Mouse (Mus musculus) kidney, adult 2 months (tissue): ENCODE data around the gene Stard7. TPM values are rescaled to one million over a fixed set of nuclear protein-coding genes. Genes with fewer than 3 reads are reported as not detected.

Source experiments
- DNase-seq: peaks from one replicate; pipeline ENCODE4 v3.0.0; 2021
- H3K27ac ChIP-seq: fragments of 200-500 bp; 2 replicates; pipeline ENCODE4 v1.5.1; 2012; ENCODE audit warnings: low read depth, low read length, control low read depth, inconsistent platforms; ENCODE audit not compliant: insufficient read depth
- H3K27me3 ChIP-seq: fragments of 200-500 bp; replicated peaks from 2 replicates; pipeline ENCODE4 v1.6.1; 2012; ENCODE audit warnings: mild to moderate bottlenecking, moderate library complexity, low read length, inconsistent platforms; ENCODE audit not compliant: control insufficient read depth, insufficient read depth
- H3K36me3 ChIP-seq: fragments of 200-500 bp; 2 replicates; pipeline ENCODE4 v1.6.1; 2012; ENCODE audit warnings: mild to moderate bottlenecking, moderate library complexity, low read length, inconsistent platforms; ENCODE audit not compliant: control insufficient read depth, insufficient read depth
- H3K4me1 ChIP-seq: fragments of 200-500 bp; 2 replicates; pipeline ENCODE4 v1.6.1; 2011; ENCODE audit warnings: low read length; ENCODE audit not compliant: control insufficient read depth, insufficient read depth
- H3K4me3 ChIP-seq: fragments of 200-500 bp; 2 replicates; pipeline ENCODE4 v1.5.1; 2011; ENCODE audit warnings: mild to moderate bottlenecking, low read depth, low read length, control low read depth; ENCODE audit not compliant: insufficient read depth
- CTCF ChIP-seq: fragments of 200-500 bp; conservative IDR thresholded peaks from 2 replicates; pipeline ENCODE4 v1.5.1; 2011; ENCODE audit warnings: low read depth, mild to moderate bottlenecking, control low read depth, low read length, moderate library complexity, mixed read lengths; ENCODE audit not compliant: insufficient read depth, insufficient read length
- POLR2A ChIP-seq: fragments of 200-500 bp; IDR thresholded peaks from one replicate; pipeline ENCODE4 v1.6.1; 2011; ENCODE audit warnings: low read depth, low read length, control low read depth
- WGBS: fragments of 180-500 bp; shearing (Covaris S2); methylation state at CpG from one replicate; pipeline ENCODE4 v1.1.7; 2018; 5-methylcytosine and 5-hydroxymethylcytosine counted together
- polyA plus RNA-seq: library from polyadenylated mRNA; depleted of rRNA; stranded (reverse); fragments of >200 nt; gene quantifications from 2 replicates; pipeline ENCODE4 v1.2.3, GENCODE M21; 2012

The Stard7 gene
- polyA plus RNA-seq, 1 experiment: 62.2 TPM

DNA sequence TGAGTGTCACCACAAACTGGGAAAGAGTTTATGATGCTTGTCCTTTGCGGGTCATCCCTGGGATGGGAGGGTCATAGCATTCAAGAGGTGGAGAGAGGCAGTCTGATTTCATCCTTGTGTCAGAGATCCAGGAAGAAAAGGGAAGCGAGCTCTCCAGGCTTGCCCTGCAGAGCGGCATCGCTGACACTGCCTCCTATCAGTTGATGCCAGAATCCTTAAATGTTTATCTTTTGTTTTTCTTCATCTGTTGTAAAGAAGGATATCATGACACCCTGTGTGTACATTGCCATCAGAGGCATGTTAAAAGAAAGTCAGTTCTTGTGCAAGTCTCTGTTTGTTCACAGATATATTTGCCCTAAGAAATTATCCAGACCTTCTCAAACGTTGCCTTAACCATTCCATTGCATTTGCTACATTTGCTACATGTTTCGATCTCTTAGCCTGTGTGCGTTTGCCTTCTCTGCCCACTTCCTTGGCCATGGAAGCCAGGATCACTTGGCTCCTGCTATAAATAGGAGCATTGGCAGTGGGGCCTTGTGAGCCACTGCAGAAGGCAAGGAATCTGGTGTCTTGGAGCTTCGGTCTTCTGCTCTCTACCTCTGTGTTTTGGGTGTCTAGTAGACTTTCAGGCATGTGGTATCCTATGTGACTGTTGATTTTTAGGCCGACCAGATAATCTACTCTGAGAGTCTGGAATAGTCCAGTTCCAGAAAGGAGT, 19.6 kb upstream of the Stard7 start:
- no peak for TF ChIP-seq CTCF
- TF ChIP-seq POLR2A: no peak
- Histone ChIP-seq H3K4me3 (no peak overlapping the region), H3K27me3 (no peaks in the 10 kb centered on the region), H3K4me1 (peaks cover 20% of the 10 kb centered on the region), H3K36me3 (no peaks in the 10 kb centered on the region), H3K27ac (no peak overlapping the region)
- 79% methylated on average over 9 of the region's 9 CpGs for WGBS
- DNase-seq: no peak

DNA sequence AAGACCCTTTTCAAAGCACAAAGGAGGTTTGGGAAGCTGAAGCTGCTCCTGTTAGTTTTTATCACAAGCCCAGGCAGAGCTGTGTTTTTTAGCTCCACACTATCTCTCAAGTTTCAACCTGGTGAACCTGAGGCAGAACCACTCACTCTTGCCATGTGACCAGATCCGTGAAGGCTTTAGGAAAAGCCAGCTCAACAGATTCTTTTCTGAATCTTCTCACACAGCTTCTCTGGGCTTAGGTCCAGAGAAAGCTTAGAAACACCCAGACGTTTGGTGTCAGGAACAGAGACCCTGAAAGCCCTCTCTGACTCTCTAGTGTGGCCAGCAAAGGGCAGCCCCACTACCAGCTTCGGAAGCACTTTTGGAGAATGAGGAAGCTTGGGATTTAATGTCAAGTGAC, 18.6 kb upstream of the Stard7 start:
- H3K36me3 ChIP-seq: no peaks in the 10 kb centered on the region
- H3K4me3 ChIP-seq: no peak overlapping the region
- H3K27ac ChIP-seq: peak overlapping the region; percentile 66; the same call in 1 of the 2 replicates
- WGBS: 36% methylated on average over 3 of the region's 3 CpGs
- peak; percentile 63 for DNase-seq
- TF ChIP-seq POLR2A (no peak), CTCF (no peak)
- peaks cover 20% of the 10 kb centered on the region for H3K4me1 ChIP-seq
- H3K27me3 ChIP-seq: no peaks in the 10 kb centered on the region

DNA sequence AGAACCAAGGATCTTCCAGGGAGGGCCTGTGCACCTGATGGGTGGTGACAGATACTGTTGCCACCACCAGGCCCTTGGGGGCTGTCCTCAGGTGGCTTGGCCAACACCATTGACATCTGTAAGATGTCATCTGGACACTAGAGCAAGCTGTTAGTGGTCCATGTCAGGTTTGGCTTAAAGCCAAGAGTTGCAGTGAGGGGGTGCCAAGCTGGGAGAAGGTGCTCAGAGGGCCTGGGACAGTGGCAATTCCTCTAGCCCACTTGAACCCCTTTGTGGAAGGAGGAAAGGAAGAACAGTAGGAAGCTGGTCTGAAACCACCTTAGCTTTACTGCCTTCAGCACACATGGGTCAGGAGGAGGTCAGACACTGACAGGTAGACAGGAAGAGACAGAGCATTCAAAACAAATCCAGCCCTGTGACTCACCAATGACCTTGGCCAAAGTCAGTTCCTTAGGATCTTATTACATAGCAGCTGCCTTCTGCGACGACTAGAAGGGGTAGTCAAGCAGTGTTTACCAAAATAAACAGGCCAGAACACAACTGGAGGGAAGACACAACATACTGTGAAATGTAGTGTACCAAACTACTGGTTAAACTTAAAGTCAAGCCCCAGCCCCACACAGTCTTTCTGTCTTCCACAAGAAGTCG, 18.0 kb upstream of the Stard7 start:
- no peaks in the 10 kb centered on the region for H3K27me3 ChIP-seq
- 18% methylated on average over 3 of the region's 3 CpGs for WGBS
- no peak overlapping the region for H3K4me3 ChIP-seq
- no peaks in the 10 kb centered on the region for H3K36me3 ChIP-seq
- TF ChIP-seq CTCF (no peak), POLR2A (no peak)
- peak; percentile 49 for DNase-seq
- peaks cover 17% of the 10 kb centered on the region for H3K4me1 ChIP-seq
- H3K27ac ChIP-seq: peak overlapping the region; percentile 66

DNA sequence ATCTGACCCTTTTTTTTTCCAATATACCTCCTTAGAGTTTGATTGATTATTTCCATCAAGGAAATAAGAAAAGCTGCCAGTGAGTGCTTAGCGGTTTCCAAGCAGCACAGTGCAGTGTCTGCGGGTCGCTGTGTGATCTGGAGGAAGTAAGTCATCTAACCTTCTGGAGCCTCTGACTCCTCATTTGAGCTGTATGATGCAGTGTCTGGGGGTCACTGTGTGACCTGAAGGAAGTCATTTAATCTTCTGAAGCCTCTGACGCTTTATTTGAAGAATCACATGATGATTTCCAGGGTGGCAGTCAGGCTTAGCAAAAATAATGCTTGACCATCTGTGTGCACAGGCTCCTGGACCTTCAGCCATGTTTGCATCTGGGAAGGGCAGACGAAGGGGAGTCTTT, 17.2 kb upstream of the Stard7 start:
- Histone ChIP-seq H3K27ac (peak overlapping the region; percentile 66), H3K36me3 (0 out of 2 replicates have a peak, but pooled peaks cover 3% of the 10 kb centered on the region), H3K27me3 (no peaks in the 10 kb centered on the region), H3K4me1 (peaks cover 16% of the 10 kb centered on the region), H3K4me3 (no peak overlapping the region)
- WGBS: 40% methylated on average over 5 of the region's 5 CpGs
- no peak for TF ChIP-seq POLR2A
- peak; percentile 41 for DNase-seq

DNA sequence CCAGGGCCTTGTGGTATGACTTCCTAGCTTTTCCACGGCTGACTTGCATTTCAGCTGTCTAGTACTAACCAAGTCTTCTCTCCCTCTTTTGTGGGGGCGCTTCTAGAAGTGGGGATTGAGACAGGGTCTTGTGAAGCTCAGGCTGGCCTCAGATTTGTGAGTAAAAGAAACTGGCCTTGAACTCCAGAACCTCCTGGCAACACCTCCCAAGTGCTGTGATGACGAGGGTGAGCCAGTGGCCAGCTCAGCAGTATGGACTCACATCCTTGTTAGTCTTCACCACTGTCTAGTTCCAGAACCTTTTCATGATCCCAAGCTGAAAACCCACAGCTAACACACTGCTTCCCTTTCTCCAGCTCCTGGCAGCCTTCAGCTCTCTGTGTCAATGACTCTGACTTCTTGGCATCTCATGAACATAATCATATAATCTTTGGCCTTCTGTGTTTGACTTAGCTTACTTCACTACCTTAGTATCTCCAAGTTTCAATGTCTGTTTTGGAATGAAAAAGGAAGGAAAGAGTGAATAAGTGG, 15.3 kb upstream of the Stard7 start:
- WGBS: 69% methylated on average over 3 of the region's 3 CpGs
- H3K4me3 ChIP-seq: no peak overlapping the region
- no peak overlapping the region for H3K27ac ChIP-seq
- TF ChIP-seq CTCF (no peak), POLR2A (no peak)
- peaks cover 16% of the 10 kb centered on the region for H3K4me1 ChIP-seq
- H3K36me3 ChIP-seq: 0 out of 2 replicates have a peak, but pooled peaks cover 5% of the 10 kb centered on the region
- no peak for DNase-seq
- H3K27me3 ChIP-seq: no peaks in the 10 kb centered on the region

DNA sequence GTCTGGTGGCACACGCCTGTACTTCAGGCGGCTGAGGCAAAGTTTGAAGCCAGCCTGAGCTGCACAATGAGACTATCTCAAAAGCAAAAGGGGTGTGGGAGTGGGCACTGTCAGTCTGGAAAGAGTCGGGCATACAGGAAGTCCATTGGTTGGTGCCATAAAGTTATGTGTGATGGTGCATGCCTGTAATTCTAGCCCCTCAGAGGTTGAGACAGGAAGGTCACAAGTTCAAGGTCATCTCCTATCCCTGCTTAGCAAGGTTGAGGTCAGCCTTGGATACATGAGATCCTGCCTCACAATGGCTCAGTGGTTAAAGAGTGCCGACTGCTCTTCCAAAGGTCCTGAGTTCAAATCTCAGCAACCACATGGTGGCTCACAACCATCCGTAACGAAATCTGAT, 14.7 kb upstream of the Stard7 start:
- peaks cover 16% of the 10 kb centered on the region for H3K4me1 ChIP-seq
- H3K4me3 ChIP-seq: no peak overlapping the region
- TF ChIP-seq POLR2A (no peak), CTCF (no peak)
- no peaks in the 10 kb centered on the region for H3K27me3 ChIP-seq
- 70% methylated on average over 6 of the region's 6 CpGs for WGBS
- H3K27ac ChIP-seq: no peak overlapping the region
- 0 out of 2 replicates have a peak, but pooled peaks cover 5% of the 10 kb centered on the region for H3K36me3 ChIP-seq
- no peak for DNase-seq

DNA sequence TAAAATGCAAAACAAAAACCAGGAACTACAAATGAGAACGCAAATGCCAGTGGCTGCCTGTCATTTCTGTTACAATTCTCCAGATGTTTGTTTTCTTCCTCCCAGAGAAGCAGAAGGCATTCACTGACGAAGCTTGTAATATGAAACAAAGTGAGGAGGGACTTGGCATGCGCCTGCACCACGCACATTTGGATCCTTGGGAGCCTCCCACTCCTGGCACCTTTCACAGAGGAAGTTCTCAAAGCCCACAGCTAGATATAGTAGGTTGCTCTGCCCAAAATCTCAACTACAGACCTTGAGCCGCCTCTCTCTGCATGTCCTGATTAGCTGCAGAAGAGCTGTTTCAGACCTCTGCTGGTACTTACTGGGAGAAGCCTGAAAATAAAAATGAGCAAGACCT, 10.7 kb upstream of the Stard7 start:
- Histone ChIP-seq H3K36me3 (0 out of 2 replicates have a peak, but pooled peaks cover 5% of the 10 kb centered on the region), H3K4me1 (no peaks in the 10 kb centered on the region), H3K4me3 (no peak overlapping the region), H3K27ac (no peak overlapping the region), H3K27me3 (no peaks in the 10 kb centered on the region)
- WGBS: 61% methylated on average over 5 of the region's 5 CpGs
- no peak for DNase-seq
- TF ChIP-seq POLR2A: no peak
- no peak for TF ChIP-seq CTCF
